Mouse (Mus musculus) stomach, embryonic 14.5 days (tissue): Measurements from ENCODE around the gene Atp5h. TPM values are rescaled to one million over a fixed set of nuclear protein-coding genes. Genes with fewer than 3 reads are reported as not detected.
A peak's percentile ranks its signal among the peaks of the same experiment; 100 is the strongest.

Experiments
- ATAC-seq: fragments of 200-750 bp; cut with Nextera tagmentation; 2 replicates; pipeline ENCODE4 v1.8.0; 2017; ENCODE audit warnings: low read depth, moderate TSS enrichment; ENCODE audit not compliant: insufficient number of reproducible peaks, insufficient read depth, low FRiP score
- H3K27ac ChIP-seq: fragments of 300-500 bp; sonication (generic); 2 replicates; pipeline ENCODE4 v1.5.1; 2014; ENCODE audit warnings: mild to moderate bottlenecking, low read length, moderate library complexity, mixed read lengths
- H3K27me3 ChIP-seq: fragments of 300-500 bp; sonication (generic); 2 replicates; pipeline ENCODE4 v1.6.1; 2014; ENCODE audit warnings: low read length, control low read depth, mixed read lengths; ENCODE audit not compliant: control insufficient read depth, insufficient read depth
- H3K36me3 ChIP-seq: fragments of 300-500 bp; sonication (generic); 2 replicates; pipeline ENCODE4 v1.6.1; 2014; ENCODE audit warnings: mild to moderate bottlenecking, control low read depth, low read length, moderate library complexity, mixed read lengths; ENCODE audit not compliant: control insufficient read depth, insufficient read depth
- H3K4me1 ChIP-seq: fragments of 300-500 bp; sonication (generic); 2 replicates; pipeline ENCODE4 v1.6.1; 2014; ENCODE audit warnings: low read length, control low read depth, mixed read lengths; ENCODE audit not compliant: control insufficient read depth, insufficient read depth
- H3K4me2 ChIP-seq: fragments of 300-500 bp; sonication (generic); replicated peaks from 2 replicates; pipeline ENCODE4 v1.6.1; 2014; ENCODE audit warnings: low read depth, low read length, control low read depth
- H3K4me3 ChIP-seq: fragments of 300-500 bp; sonication (generic); 2 replicates; pipeline ENCODE4 v1.5.1; 2014; ENCODE audit warnings: low read depth, low read length, control low read depth
- H3K9ac ChIP-seq: fragments of 300-500 bp; sonication (generic); replicated peaks from 2 replicates; pipeline ENCODE4 v1.6.1; 2014; ENCODE audit warnings: low read depth, mild to moderate bottlenecking, control low read depth, low read length, moderate library complexity, mixed read lengths
- H3K9me3 ChIP-seq: fragments of 300-500 bp; sonication (generic); 2 replicates; pipeline ENCODE4 v1.6.1; 2016; ENCODE audit warnings: low read depth, low read length, control low read depth; ENCODE audit not compliant: control insufficient read depth
- WGBS: fragments of 180-500 bp; shearing (Covaris S2); extraction: QIAGEN DNeasy Blood & Tissue Kit; methylation state at CpG from one replicate; pipeline ENCODE4 v1.1.7; 2014; 5-methylcytosine and 5-hydroxymethylcytosine counted together
- polyA plus RNA-seq: library from polyadenylated mRNA; unstranded; fragments of >200 nt; fragmentation: Nextera tagmentation; extraction: Ambion mirVana; gene quantifications from 2 replicates; pipeline ENCODE4 v1.2.1, GENCODE M21; 2014

The Atp5h gene
- polyA plus RNA-seq, 1 experiment from 2014 or later = 848 TPM

DNA sequence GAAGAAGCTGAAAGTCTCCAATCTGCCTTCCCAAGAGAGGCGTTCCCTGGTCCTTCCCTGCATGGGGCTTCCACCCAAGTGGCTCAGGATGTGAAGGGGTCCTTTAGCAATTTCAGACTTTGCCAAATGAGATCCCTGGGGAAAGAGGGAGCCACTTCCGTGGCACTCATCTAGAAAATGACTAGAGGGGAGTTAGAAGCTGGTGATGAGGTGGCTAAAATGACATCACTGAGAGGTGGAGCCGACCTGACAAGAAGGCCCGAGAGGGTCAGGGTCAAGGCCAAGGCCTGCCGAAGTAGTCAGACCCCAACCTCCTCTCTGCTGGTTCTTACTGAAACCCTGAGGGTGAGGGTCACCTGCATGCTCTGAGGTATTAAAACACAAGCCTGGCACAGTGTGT, 36.9 kb downstream of the Atp5h start:
- Histone ChIP-seq H3K36me3 (no peaks in the 10 kb centered on the region), H3K27ac (no peak overlapping the region), H3K4me3 (peak overlapping the region; percentile 79), H3K9me3 (no peaks in the 10 kb centered on the region), H3K27me3 (no peaks in the 10 kb centered on the region), H3K4me1 (peaks cover 35% of the 10 kb centered on the region), H3K9ac (peak overlapping the region; percentile 71), H3K4me2 (peak overlapping the region; percentile 91)
- WGBS = 19% methylated on average over 5 of the region's 5 CpGs
- no peak for ATAC-seq

DNA sequence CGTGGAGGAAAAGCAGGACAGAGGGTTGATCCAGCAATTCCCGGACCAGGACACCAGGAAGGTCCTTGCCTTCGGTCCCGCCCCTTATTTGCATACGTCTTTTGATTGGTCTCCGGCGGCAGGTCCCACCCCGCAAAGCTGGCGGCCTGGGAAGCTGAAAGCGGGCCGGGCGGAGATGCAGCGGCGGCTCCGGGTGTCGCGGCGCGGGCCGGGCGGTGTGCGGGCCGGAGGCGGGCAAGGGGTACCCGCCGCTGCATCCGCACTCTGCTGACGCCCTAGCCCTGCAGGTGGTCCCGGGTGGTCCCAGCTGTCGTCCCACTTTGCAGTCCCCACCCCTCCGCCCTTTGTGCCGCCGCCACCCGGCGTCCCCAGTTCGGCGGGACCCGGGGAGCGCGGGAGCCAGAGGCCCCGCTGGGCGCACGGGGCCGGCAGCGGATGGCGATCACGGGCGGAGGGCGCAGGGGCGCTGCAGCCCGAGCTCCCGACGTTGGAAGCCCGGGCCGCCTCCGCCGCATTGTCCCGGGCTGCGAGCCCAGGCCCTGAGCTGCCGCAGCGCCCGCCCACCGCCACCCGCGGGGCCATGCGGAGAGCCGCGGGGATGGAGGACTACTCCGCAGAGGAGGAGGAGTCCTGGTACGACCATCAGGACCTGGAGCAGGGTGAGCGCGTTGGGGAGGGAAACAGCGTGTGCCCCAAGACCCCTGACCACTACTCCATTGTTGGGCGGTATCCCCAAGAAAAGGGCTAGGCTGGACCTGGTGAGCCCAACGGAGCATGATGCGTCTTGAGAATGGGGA, 37.8 kb downstream of the Atp5h start, which contains the start of gene Cdr2l:
TSS of gene Cdr2l (plus strand) at position 174 of the 797 bp plus-strand sequence.
- peak; percentile 92 for ATAC-seq
- Histone ChIP-seq H3K27ac (peak within 1 kb of the TSS; percentile 80), H3K4me2 (peak within 1 kb of the TSS; percentile 91), H3K4me3 (peak within 1 kb of the TSS; percentile 79), H3K4me1 (peaks cover 35% of the 10 kb centered on the region), H3K9ac (peak within 1 kb of the TSS; percentile 71), H3K27me3 (no peaks in the 10 kb centered on the region), H3K9me3 (no peaks in the 10 kb centered on the region), H3K36me3 (no peaks in the 10 kb centered on the region)
- under 1% methylated on average over 71 of the region's 76 CpGs for WGBS

- peak overlapping the region; percentile 79 for H3K4me3 ChIP-seq
- H3K9ac ChIP-seq = no peak overlapping the region
- H3K36me3 ChIP-seq = no peaks in the 10 kb centered on the region
- H3K27me3 ChIP-seq = no peaks in the 10 kb centered on the region
- H3K4me1 ChIP-seq = peaks cover 35% of the 10 kb centered on the region
- no peak for ATAC-seq
- no peaks in the 10 kb centered on the region for H3K9me3 ChIP-seq
- WGBS = 12% methylated on average over 9 of the region's 9 CpGs
- H3K4me2 ChIP-seq = peak overlapping the region; percentile 91
- H3K27ac ChIP-seq = peak overlapping the region; percentile 41; the same call in 1 of the 2 replicates
These were observed 38.5 kb downstream of the Atp5h start for GRCm38 (mm10) chr11:115381276-115381675.

- 0 out of 2 replicates have a peak, but pooled peaks cover 3% of the 10 kb centered on the region for H3K27me3 ChIP-seq
- no peak overlapping the region for H3K4me3 ChIP-seq
- no peaks in the 10 kb centered on the region for H3K36me3 ChIP-seq
- H3K27ac ChIP-seq = no peak overlapping the region
- no peak for ATAC-seq
- H3K9me3 ChIP-seq = no peaks in the 10 kb centered on the region
- peaks cover 23% of the 10 kb centered on the region for H3K4me1 ChIP-seq
- WGBS = 85% methylated on average over 7 of the region's 7 CpGs
- no peak overlapping the region for H3K9ac ChIP-seq
- H3K4me2 ChIP-seq = no peak overlapping the region
These were observed 41.9 kb downstream of the Atp5h start for GRCm38 (mm10) chr11:115377854-115378253.

- H3K4me3 ChIP-seq = no peak overlapping the region
- peaks cover 17% of the 10 kb centered on the region for H3K4me1 ChIP-seq
- H3K27ac ChIP-seq = no peak overlapping the region
- WGBS = 85% methylated on average over 4 of the region's 4 CpGs
- H3K27me3 ChIP-seq = 0 out of 2 replicates have a peak, but pooled peaks cover 3% of the 10 kb centered on the region
- ATAC-seq = no peak
- no peak overlapping the region for H3K9ac ChIP-seq
- no peak overlapping the region for H3K4me2 ChIP-seq
- H3K36me3 ChIP-seq = no peaks in the 10 kb centered on the region
- H3K9me3 ChIP-seq = no peaks in the 10 kb centered on the region
These were observed 42.5 kb downstream of the Atp5h start for GRCm38 (mm10) chr11:115377254-115377653.

DNA sequence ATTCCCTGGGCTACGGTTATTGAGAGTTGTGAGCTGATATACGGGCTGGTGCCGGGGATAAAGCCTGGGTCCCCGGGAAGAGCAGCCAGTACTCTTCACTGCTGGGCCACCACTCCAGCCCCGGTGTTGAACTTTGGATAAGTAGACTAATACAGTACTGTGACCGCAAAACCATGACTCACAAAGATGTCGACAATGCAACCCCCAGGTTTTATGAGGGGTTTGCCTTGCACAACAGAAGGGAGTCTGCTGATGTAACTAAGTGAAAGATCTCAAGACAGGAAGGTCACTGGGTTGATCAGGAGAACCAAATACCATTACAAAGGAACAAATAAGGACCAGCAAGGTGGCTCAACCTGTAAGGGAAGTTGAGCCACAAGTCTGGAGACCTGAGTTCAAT, 43.0 kb downstream of the Atp5h start:
- Histone ChIP-seq H3K4me1 (peaks cover 17% of the 10 kb centered on the region), H3K36me3 (no peaks in the 10 kb centered on the region), H3K9me3 (no peaks in the 10 kb centered on the region), H3K27ac (no peak overlapping the region), H3K9ac (no peak overlapping the region), H3K27me3 (0 out of 2 replicates have a peak, but pooled peaks cover 3% of the 10 kb centered on the region), H3K4me3 (no peak overlapping the region), H3K4me2 (no peak overlapping the region)
- ATAC-seq = no peak
- WGBS = 66% methylated on average over 7 of the region's 7 CpGs

GRCm38 (mm10) chr11:115374695-115375425, 44.9 kb downstream of the Atp5h start:
- Histone ChIP-seq H3K4me2 (0 out of 2 replicates have a peak overlapping the region, but pooled peaks have one; percentile 53), H3K9me3 (no peaks in the 10 kb centered on the region), H3K4me1 (0 out of 2 replicates have a peak, but pooled peaks cover 9% of the 10 kb centered on the region), H3K27ac (no peak overlapping the region), H3K9ac (no peak overlapping the region), H3K27me3 (0 out of 2 replicates have a peak, but pooled peaks cover 3% of the 10 kb centered on the region), H3K36me3 (no peaks in the 10 kb centered on the region), H3K4me3 (no peak overlapping the region)
- ATAC-seq = 0 out of 2 replicates have a peak, but pooled peaks have one; percentile 28
- 67% methylated on average over 12 of the region's 12 CpGs for WGBS
